ENCODE assay signal across 24 mouse cellular contexts in the genomic region with DNA sequence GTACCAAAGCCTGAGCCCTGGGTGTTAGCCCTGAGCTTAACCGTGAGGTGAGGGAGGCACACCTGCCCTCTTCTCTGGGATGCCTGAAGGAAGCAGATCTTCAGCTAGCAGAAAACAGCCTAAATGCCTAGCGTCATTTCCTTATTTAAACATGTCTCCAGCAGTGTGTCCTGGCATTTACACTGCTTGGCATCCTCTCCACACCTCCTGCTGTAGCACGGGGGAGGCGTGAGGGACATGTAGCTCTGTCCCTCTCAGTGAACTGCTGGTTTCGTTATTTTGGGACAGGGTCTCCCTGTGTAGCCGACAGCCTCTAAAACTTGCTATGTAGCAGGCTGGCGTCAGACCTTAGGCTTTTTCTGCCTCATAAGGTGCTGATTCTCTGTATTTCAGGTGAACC. TPM values are rescaled to one million over a fixed set of nuclear protein-coding genes. Genes with fewer than 3 reads are reported as not detected.
DNase-seq lines count a peak whose midpoint lies in the region; ATAC-seq lines count a peak whose summit lies in the region.
"Had no signal": no experiment of that assay in that cellular context is flagged by ENCODE, and none has a peak within 500 bp of the region (broad histone marks: within the 10 kb centered on the region; RNA-seq: fewer than 3 reads in every experiment).

No protein-coding gene starts in this region.

- H3K27me3 ChIP-seq in hindbrain, embryonic 13.5 days, result no peaks in the 10 kb centered on the region
- H3K27me3 ChIP-seq in hindbrain, embryonic 10.5 days (ENCODE audit: insufficient read depth, poor library complexity, severe bottlenecking), result no peaks in the 10 kb centered on the region
- H3K27me3 ChIP-seq in stomach, embryonic 15.5 days (replicated peaks), result no peaks in the 10 kb centered on the region
- H3K27me3 ChIP-seq: heart, embryonic 15.5 days; hindbrain, embryonic 12.5 days; liver, embryonic 12.5 days; neural tube, embryonic 13.5 days had no signal

- ATAC-seq in hindbrain, embryonic 13.5 days (ENCODE audit: low FRiP score), result no peak
- ATAC-seq in stomach, embryonic 15.5 days (ENCODE audit: insufficient read depth, low FRiP score, low read depth), result no peak
- ATAC-seq: CD4-positive, CD25-positive, alpha-beta regulatory T cell, adult 4 months; forebrain, embryonic 16.5 days; liver, embryonic 12.5 days; liver, postnatal 0 days; midbrain, embryonic 16.5 days had no signal

- 0 out of 2 replicates have a peak overlapping the region, but pooled peaks have one; percentile 1 for H3K9ac ChIP-seq in hindbrain, embryonic 13.5 days
- no peak overlapping the region for H3K9ac ChIP-seq in stomach, embryonic 15.5 days
- H3K9ac ChIP-seq: heart, embryonic 15.5 days; hindbrain, embryonic 12.5 days; liver, embryonic 12.5 days; liver, postnatal 0 days; neural tube, embryonic 13.5 days had no signal

- 91% methylated on average over 7 of the region's 7 CpGs for WGBS in hindbrain, embryonic 13.5 days
- 88% methylated on average over 7 of the region's 7 CpGs for WGBS in hindbrain, embryonic 10.5 days
- 78% methylated on average over 7 of the region's 7 CpGs for WGBS in stomach, embryonic 15.5 days

- no peak overlapping the region for H3K4me3 ChIP-seq in hindbrain, embryonic 13.5 days
- H3K4me3 ChIP-seq in hindbrain, embryonic 10.5 days, result no peak overlapping the region
- no peak overlapping the region for H3K4me3 ChIP-seq in stomach, embryonic 15.5 days (replicated peaks)
- H3K4me3 ChIP-seq: erythroblast, embryonic 14.5 days; heart, embryonic 15.5 days; hindbrain, embryonic 12.5 days; liver, embryonic 12.5 days; myocyte; neural tube, embryonic 13.5 days had no signal

- peak; percentile 21 to 25 for DNase-seq in cerebellum, adult 18-20 months
- no peak for DNase-seq in cerebellum, adult 9-11 months
- no peak for DNase-seq in hindbrain, embryonic 10.5 days (ENCODE audit: low spot score)
- peak; percentile 66 for DNase-seq in brain, adult 2 months (ENCODE audit: low read depth, low spot score)
- no peak for DNase-seq in B cell, adult 2 months
- DNase-seq: adrenal gland, postnatal 25 days; gastrocnemius, postnatal 10 days; kidney, adult 2 months; layer of hippocampus, postnatal 36 days; left cerebral cortex, postnatal 4 days; liver, postnatal 0 days had no signal

- H3K9me3 ChIP-seq in hindbrain, embryonic 13.5 days, result no peaks in the 10 kb centered on the region
- no peaks in the 10 kb centered on the region for H3K9me3 ChIP-seq in hindbrain, embryonic 10.5 days
- H3K9me3 ChIP-seq in stomach, embryonic 15.5 days, result no peaks in the 10 kb centered on the region
- H3K9me3 ChIP-seq: heart, embryonic 15.5 days; hindbrain, embryonic 12.5 days; liver, embryonic 12.5 days; neural tube, embryonic 13.5 days had no signal

- H3K4me2 ChIP-seq in hindbrain, embryonic 13.5 days, result no peak overlapping the region
- H3K4me2 ChIP-seq in stomach, embryonic 15.5 days, result no peak overlapping the region
- H3K4me2 ChIP-seq: heart, embryonic 15.5 days; hindbrain, embryonic 12.5 days; liver, embryonic 12.5 days; midbrain, embryonic 11.5 days; neural tube, embryonic 13.5 days had no signal

- H3K27ac ChIP-seq in hindbrain, embryonic 13.5 days, result no peak overlapping the region
- H3K27ac ChIP-seq in hindbrain, embryonic 10.5 days, result no peak overlapping the region
- H3K27ac ChIP-seq in stomach, embryonic 15.5 days, result peak overlapping the region; percentile 67
- H3K27ac ChIP-seq: heart, embryonic 15.5 days; hindbrain, embryonic 12.5 days; kidney, postnatal 0 days; liver, embryonic 12.5 days; neural tube, embryonic 13.5 days had no signal

- H3K4me1 ChIP-seq in hindbrain, embryonic 13.5 days (replicated peaks), result peaks cover 9% of the 10 kb centered on the region
- H3K4me1 ChIP-seq in hindbrain, embryonic 10.5 days (replicated peaks), result peaks cover 30% of the 10 kb centered on the region
- H3K4me1 ChIP-seq in stomach, embryonic 15.5 days, result 0 out of 2 replicates have a peak, but pooled peaks cover 9% of the 10 kb centered on the region

- H3K36me3 ChIP-seq in hindbrain, embryonic 13.5 days, result peaks cover 8% of the 10 kb centered on the region; the same call in 1 of the 2 replicates
- peaks cover 21% of the 10 kb centered on the region for H3K36me3 ChIP-seq in hindbrain, embryonic 10.5 days
- H3K36me3 ChIP-seq in stomach, embryonic 15.5 days, result peaks cover 6% of the 10 kb centered on the region

RNA-seq across cellular contexts. Expression of a gene that starts 44.5 kb away (rescaled TPM):
- polyA plus RNA-seq in hindbrain, embryonic 13.5 days (2015; fragmentation: Nextera tagmentation; extraction: Ambion mirVana), result 0.74 and 1.1 TPM in 2 replicates
- polyA plus RNA-seq in hindbrain, embryonic 10.5 days (2016; fragmentation: Nextera tagmentation; extraction: Ambion mirVana), result 1.6 and 2.4 TPM in 2 replicates
- polyA plus RNA-seq in stomach, embryonic 15.5 days (2015; fragmentation: Nextera tagmentation; extraction: Ambion mirVana), result 5.9 and 6.6 TPM in 2 replicates
- polyA plus RNA-seq: erythroblast, embryonic 14.5 days had no signal

RNA-seq across cellular contexts. Expression of a gene that starts 55.5 kb away (rescaled TPM):
- polyA plus RNA-seq in hindbrain, embryonic 13.5 days (2015; fragmentation: Nextera tagmentation; extraction: Ambion mirVana), result 7.5 and 8.4 TPM in 2 replicates
- polyA plus RNA-seq in hindbrain, embryonic 10.5 days (2016; fragmentation: Nextera tagmentation; extraction: Ambion mirVana), result 12.7 and 14.5 TPM in 2 replicates
- polyA plus RNA-seq in stomach, embryonic 15.5 days (2015; fragmentation: Nextera tagmentation; extraction: Ambion mirVana), result 37.5 and 42.8 TPM in 2 replicates

Comparison
In these comparisons a context has a peak if more than half of its experiments do, and no peak if none do; other contexts are left out.
1. DNase-seq: peak in cerebellum, adult 18-20 months (2 of 2) and brain, adult 2 months (single experiment); none in cerebellum, adult 9-11 months (single experiment), hindbrain, embryonic 10.5 days (single experiment) and B cell, adult 2 months (0 of 2).